Mouse (Mus musculus) cerebellum, postnatal 25 days (tissue): ENCODE results near the gene Pnpla2.

Source experiments
- DNase-seq, 2 experiments: peaks; one replicate each; pipeline ENCODE4 v3.0.0; 2021; ENCODE audit warnings: mixed read lengths in 2 of 2

Gene Pnpla2

DNA sequence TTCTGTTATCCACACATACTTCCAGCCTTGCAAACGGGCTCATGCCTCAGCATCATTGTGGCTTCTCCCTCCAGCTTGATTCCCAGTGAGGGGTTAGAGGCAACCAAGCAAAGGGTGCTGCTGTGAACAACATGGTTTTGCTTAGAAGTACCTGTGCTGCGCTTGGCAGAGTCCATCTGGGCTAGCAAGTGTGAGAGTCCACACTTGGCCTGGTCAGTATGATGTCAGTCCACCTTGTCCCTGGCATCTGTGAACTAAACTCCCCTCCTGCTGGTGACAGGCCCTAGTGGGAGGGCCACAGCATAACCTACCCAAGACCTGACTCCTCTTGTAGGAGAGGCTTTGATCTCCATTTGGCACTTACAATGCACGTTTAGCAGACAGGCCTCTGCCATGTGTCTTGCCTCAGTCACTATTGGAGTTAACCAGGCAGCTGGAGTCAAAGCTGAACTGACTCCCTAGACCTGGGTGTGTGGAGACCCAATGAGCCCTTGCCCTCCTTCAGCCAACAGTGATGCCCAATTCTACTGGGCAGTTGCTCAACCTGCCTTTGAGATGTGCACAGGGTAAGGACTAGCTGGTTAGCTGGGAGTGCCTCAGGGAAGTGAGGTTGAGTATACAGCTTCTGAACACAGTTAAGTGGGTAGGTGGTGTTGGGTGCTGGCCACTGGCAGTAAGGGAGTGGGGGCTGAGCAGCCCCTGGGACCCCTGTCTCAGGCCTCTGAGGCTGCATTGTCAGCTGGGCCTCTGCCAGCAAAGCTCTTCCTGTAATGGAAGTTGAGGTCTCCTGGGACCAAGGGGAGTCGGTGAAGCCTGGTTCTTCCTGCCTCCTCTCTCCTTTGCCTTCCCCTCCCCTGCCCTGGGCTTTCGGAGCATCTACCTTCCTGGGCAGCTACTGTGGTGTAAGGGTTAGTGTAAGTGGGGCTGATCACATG lies 29.5 kb downstream of the Pnpla2 start:
- peak; percentile 65 to 72 for DNase-seq

DNA sequence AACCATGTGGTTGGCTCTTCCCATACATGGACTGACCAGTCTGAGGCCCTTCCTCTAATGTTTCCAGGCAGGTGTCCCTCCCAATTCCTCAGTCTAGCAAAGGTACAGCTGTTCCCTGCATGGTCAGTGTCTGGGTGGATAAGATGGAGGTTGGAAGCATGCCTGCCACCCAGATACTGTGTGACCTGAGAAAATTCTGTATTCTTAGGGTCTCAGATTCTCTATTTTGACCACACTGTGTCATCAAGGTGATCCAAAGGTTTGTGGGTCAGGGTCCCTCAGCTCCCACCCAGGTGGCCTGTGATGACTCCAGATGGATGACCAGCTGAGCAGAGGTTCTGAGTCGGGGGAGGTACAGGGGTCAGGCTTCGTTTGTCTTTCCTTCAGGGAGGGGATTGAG lies 30.2 kb downstream of the Pnpla2 start:
- no peak for DNase-seq

DNA sequence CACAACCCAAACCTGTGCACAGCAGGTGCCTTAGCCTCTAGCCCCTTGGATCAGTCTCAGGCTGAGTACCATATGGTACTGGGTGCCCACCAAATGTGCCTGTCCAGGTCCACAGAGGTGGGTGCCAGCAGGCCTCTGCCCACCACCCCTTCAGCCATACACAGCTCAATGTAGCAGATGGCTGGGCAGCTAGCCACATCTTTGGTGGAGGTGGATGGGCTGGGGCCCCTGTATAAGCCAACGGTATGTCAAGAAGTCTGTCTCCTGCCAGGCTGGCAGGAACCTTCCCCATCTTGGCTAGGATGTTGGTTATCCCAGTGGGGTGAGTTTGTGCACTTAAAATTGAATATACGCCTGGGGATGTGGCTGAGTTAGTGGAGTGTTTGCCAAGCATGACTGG lies 30.6 kb downstream of the Pnpla2 start:
- DNase-seq: peak; percentile 97 to 98

DNA sequence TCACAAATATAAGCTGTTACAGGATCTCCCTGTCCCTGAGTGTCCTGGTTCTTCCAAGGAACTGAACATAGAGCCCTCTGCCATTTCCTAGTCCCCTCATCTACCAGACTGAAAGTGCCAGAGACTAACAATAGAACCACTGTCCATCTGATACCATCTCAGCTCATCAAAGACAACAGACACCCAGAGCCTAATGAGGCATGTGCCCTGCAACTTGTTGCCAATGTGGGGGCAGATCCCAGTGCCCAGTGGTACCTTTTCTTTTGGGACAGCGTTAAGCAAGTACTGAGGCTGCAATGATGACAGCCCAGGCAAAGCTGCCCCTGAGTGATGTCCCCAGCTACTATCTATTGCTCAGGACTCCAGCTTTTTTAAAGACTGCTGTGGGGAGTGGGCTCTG lies 31.2 kb downstream of the Pnpla2 start:
- DNase-seq: peak in 1 of 2 experiments; percentile 43

DNA sequence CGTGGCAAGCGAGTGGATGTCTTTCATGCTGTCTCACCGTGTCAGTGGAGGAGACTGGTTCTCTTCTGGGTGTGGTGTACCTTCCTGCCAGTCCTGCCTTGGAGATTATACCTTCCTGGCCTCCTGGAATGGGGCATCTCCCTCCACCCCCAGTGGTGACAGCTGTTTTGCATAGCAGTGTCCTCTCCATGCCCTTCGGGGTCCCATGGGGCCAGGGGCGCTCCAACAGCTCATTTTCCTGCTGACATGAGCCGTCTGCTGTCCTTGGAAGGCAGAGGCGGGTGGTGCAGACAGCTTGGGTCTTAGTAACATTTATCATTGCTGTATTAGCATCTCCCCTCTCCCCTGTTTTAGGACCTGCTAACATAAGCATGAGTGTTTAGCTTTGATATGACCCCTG lies 32.1 kb downstream of the Pnpla2 start:
- peak in 1 of 2 experiments; percentile 46 for DNase-seq

DNA sequence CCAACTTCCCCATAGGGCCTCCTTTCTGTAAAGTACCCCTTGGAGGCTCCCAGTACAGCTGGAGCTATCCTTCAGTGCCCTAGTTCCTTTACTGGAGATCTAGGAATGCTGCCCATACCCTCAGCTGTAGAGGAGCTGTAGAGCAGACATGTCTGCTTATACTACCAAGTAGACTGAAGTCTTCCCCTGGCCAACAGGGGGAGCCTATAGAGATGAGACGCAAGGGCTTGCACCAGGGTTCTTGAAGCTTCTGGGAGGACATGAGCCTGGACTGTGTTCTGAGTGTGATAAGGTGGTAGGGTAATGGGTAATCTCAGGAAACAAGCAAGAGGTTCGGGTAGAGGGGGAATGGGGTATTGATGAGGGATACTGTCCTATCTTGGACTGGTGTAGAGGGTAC lies 36.2 kb downstream of the Pnpla2 start:
- DNase-seq: peak in 1 of 2 experiments; percentile 41

DNA sequence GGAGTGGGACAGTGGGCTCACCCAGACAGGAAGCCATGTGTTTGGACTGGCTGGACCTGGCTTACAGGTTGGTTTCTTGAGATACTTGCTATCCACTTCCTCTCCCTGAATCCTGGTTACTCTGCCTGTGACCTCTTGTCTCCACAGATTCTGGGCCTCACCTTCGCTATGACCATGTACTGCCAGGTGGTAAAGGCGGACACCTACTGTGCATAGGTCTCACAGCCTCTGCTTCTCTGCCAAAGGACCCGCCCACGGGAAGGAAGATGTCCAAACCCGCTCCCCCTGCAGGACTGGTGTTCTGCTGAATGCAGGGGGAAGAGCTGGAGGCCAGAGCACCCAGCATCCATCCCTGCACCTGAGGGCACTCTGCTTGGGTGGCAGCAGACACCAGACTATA lies 37.7 kb downstream of the Pnpla2 start:
- peak; percentile 71 to 79 for DNase-seq

DNA sequence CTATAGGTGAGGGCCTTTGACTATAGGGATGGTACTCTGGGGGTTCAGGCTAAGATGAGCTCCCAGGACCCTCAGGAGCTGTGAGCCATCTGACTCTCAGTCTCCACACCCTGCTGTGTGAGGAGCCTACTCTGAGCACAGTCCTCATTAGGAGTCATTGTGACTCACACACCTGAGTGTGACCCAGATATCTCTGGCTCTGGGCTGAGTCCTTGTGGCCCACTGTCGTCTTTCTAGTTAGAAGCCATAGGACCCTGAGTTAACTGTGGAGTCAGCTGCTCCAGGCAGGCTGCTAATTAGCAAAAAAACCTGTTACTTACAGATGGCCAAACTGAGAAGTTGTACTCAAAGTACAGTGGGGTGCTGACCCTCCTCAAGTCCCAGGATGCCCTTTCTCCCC lies 38.7 kb downstream of the Pnpla2 start:
- DNase-seq: peak; percentile 42 to 47

DNA sequence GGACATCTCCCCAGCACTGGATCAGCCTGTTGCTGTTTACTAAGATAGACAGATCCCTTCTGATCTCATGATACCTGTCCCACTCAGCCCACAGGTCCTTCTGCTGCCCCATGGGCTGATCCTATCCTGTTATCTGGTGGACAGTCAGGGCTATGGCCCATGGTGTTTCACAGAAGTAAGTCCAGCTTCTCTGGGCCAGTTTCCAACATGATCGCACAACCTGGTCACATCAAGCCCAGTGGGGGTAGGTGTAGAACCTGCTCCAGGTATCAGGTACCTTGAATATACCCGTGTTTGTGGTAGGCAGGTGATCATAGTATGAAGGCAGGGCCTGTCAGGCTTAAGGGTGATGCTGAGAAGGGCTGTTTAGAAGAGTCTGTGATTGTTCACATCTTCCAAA lies 40.4 kb downstream of the Pnpla2 start:
- DNase-seq: peak; percentile 42 to 46

DNA sequence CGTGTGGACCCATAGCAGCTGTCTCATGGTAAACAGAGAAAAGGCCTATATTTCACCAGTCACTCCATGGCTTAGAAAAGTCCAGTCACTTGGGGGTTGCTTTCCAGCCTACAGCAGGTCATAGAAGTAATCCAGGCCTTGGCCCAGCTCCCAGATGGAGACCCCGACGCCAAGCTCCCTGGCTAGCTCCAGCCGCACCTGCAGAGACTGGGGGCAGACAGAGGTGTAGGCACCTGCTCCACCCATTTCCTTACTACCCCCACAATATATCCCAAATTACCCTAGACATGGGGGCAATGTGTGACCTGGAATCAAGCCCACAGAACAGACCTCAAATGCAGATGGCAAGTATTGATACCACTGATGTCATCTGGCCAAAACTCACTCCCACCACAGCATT lies 40.9 kb downstream of the Pnpla2 start:
- DNase-seq: peak; percentile 25 to 31

DNA sequence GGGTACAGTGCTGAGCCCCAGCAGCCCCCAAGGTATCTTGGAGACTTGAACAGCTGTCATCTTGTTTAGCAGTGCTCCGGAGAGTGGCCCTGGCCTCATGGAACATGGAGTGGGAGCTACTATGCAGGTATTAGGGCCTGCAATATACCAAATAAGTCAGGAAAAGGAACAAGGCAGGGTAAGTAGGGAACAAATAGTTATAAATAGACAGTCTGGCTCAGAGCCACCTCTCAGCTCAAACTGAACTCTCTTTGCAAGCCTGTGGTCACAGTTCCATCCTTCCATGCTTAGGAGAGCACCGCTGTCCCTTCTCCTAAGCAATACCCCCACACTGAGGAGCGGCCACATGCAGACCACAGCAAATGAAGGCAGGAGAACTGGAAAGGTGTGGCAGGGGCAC lies 42.6 kb downstream of the Pnpla2 start:
- no peak for DNase-seq

DNA sequence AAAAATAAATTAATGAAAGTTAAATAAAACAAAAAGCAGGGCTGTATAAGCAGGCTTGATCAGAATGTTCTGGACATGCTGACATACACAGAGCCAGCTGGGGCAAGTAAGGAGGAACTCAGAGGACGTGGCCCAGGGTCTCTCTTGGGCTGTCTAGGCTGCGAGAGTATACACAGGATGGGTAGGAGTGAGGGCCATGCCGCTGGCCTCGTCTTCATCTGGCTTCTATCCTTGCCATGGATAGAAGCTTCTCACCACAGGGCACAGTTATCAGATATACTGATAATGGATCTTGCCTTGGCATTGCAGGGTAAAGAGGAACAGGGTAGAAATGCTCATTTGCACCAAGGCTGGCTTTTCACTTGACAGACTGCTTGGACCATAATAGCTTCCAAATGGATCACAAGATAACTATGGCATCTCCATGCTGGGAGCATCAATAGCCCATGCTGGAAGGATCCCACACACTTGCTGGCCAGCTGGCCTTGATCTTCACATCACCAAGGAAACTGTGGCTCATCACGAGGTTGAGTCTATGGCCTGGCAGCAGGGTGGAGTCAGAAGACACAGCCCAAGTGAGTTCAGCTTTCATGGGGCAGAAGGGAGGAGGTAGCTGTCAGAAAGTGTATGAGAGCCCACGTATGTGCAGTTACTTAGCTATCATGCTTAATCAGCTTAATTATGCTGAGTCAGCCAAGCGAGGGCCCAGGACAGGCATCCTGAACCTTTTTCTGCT lies 47.0 kb downstream of the Pnpla2 start:
- peak in 1 of 2 experiments; percentile 54 for DNase-seq

DNA sequence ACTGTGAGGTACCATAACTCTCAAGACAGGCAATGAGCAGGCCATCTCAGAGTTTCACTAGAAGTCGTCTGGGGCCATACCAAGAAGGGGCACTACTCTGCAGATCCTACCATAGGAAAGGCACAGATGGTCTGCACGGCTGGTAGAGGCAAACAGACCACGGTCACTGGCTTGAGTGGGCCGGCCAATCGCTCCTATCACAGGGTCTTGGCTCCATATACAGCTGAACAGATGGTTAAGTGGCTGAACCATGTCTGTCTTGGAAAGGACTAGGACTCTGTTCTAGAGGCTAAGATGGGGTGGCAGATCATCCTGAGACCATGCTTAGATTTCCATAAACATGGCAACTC lies 47.5 kb downstream of the Pnpla2 start:
- peak; percentile 82 for DNase-seq

DNA sequence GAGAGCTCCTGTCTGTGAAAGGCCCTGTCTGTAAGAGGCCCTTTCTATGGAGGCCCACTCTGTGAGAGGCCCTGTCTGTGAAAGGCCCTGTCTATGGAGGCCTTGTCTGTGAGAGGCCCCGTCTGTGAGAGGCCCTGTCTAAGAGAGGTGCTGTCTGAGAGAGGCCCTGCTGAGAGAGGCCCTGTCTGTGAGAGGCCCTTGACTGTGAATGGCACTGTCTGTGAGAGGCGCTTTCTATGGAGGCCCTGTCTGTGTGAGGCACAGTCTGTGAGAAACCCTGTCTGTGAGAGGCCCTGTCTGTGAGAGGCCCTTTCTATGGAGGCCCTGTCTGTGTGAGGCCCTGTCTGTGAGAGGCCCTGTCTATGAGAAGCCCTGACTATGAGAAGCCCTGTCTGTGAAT lies 51.3 kb downstream of the Pnpla2 start:
- DNase-seq: no peak

DNA sequence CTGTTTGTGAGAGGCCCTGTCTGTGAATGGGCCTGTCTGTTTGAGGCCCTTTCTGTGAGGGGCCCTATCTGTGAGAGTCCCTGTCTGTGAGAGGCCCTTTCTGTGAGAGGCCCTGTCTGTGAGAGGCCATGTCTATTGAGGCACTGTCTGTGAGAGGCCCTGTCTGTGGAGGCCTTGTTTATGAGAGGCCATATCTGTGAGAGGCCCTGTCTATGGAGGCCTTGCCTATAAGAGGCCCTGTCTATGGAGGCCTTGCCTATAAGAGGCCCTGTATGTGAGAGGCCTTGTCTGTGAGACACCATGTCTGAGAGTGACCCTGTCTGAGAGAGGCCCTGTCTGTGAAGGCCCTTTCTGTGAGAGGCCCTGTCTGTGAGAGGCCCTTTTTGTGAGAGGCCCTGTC lies 53.2 kb downstream of the Pnpla2 start:
- no peak for DNase-seq

DNA sequence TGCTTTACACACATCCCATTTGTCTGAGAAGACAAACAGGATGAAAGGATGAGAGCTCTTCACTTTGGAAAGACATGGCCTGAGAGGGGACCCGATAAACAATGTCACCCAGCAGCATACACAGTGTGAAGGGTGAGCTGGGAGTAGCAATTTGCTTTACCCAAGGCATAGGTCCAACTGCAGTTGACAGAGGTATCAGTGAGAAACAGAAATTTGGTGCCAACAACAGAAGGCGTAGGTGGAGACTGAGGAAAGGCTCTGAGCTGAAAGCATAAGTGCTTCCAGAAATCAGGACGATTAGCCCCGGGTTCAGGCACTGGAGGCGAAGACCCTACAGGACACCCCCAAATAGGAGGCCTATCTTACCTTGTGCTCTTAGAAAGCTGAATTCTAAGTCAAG lies 55.2 kb downstream of the Pnpla2 start:
- peak; percentile 61 to 77 for DNase-seq
